Mouse (Mus musculus) colon, adult 2 months (tissue): ENCODE measurements around the gene Psme3. TPM values are rescaled to one million over a fixed set of nuclear protein-coding genes. Genes with fewer than 3 reads are reported as not detected.

Experiments
- polyA plus RNA-seq: library from polyadenylated mRNA; depleted of rRNA; stranded (reverse); fragments of >200 nt; gene quantifications from 2 replicates; pipeline ENCODE4 v1.2.3, GENCODE M21; 2012; rRNA removed

The Psme3 gene
- polyA plus RNA-seq, result 31.2 and 34.3 TPM in 2 replicates

DNA sequence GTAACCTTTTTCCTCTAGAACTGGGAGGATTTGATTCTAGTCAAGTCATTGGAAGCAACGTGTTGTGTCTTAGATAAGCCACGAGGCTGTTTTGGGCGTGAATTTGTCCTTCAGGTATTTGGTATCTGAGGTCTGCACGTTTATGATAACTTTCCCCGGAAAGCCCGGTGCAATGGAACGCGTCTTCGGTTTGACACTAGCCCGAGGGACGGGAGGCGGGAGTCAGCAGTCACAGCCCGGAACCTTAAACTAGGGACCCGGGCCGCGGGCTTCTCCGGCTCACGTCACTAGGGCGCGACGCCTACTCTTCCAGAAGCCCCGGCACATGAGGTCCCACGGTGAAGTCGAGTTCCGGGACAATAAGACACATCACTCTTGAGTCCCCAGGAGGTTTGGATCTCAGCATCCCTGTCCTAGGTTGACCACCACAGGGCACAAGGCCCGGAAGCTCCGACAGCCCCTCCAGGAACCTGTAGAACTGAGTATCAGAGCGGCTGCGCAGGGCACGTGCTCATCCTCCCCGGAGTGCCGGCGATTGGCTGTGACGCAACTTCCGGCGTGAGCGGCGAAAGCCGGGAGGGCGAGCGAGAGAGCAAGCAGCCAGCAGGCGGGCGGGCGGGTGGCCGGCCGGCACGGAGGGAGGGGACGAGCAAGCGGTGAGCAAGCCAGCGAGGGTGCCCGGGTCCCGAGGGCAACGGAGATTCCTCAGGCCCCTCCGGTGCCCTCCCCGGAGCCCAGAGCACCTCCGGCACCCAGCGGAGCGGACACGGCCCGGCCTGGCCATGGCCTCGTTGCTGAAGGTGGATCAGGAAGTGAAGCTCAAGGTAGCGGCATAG lies at the start of gene Psme3:
Gene Psme3, plus strand, starts transcription at position 549 of the 836 bp plus-strand sequence.

DNA sequence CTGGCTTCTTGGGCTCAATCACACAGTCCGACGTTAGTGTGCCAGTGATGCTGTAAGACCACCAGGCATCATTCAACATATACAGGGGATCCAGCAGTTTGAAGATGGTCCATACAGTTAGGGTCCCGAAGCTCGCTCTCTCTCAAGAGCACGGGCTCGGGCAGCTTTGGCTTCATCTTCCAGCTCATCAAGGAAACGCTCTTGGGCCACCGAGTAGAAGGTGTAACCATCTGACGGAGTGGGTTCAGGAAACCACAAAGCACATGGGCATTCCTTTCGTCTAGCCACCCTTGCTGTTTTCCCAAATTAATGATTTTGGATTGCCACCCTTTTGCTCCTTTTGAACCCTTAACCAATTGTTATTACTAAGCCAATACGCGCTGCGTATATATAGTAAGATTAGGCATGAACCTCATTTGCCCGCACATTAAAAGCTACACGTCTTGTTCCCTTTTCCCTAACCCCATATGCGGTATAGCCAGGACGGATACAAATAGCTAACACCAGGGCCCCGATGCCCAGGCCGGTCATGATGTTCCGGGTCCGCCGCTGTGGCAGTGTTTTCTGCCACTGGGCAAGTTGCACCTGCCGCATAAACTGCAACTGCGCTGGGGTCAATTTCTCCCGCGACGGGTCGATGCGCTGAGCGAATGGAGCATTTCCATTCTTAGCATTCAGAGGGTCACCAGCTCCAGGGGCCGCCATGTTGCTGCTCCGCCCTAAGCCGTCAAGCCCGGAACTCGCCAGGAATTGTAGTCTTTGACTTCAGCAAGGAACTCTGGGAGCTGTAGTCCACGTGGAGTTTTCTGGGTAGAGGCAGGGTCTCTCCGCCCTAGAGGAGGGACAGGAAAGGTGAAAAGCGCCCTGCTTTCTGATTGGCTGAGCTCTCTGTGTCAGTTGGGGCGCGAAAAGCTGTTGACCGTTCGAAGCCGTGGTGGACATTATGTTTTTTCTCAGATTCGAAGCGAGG lies 37.5 kb upstream of the Psme3 start, which contains the start of the genes Cntd1 and Coa3:
Gene Cntd1, plus strand, starts transcription at position 790 of the 970 bp plus-strand sequence.
Gene Coa3, minus strand, starts transcription at position 892 of the 970 bp plus-strand sequence.

GRCm38 (mm10) chr11:101302004-101302798 lies 13.8 kb upstream of the Psme3 start, which contains the start of gene Becn1:
Gene Becn1, minus strand, starts transcription at chr11:101302286.

DNA sequence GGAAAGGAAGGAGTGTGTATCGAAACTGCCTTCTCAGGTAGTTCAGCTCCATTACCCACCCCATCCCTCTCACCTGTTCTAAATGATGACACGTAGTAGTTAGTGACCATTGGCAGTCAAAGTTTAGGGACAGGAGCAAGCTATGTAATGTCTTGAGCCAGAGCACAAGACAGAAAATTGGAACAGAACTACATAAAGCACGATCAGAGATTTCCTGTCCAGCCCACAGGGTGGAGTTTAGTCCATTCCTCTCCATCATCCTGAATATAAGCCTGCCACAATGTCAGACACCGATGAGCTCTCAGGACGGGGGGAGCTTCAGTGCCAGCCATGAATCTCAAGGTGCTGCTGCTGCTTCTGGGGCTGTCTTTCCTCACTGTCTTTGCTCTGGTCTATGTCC lies 8.8 kb downstream of the Psme3 start, which contains the start of gene Aoc2:
Gene Aoc2, plus strand, starts transcription at position 301 of the 400 bp plus-strand sequence.

DNA sequence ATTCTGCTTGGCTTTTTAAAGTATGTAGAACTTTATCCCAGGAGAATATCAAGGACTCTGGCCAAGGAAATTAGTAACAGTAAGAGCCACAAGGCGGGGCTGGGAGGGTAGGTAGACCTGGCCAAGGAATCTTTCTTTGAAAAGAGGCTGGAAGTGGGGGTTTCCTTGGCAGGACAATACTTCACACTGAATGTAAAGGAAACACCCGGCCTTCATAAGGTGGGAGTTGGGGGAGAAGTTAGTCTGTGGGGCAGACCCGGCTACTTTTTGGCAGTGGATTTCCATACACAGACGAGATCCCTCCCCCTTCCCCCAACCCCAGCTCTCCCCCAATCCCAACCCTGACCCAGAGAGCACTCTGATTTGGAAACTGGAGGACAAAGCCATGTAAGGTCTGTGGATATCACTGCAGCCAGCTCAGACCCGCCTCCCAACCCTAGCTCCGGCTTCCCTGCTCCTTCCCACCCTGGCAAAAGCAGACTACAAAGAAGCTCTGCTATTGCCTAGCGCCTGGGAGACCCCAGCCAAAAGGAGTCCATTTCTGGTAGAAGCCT lies 14.4 kb downstream of the Psme3 start, which contains the start of gene Aoc3:
Gene Aoc3, plus strand, starts transcription at position 235 of the 554 bp plus-strand sequence.

DNA sequence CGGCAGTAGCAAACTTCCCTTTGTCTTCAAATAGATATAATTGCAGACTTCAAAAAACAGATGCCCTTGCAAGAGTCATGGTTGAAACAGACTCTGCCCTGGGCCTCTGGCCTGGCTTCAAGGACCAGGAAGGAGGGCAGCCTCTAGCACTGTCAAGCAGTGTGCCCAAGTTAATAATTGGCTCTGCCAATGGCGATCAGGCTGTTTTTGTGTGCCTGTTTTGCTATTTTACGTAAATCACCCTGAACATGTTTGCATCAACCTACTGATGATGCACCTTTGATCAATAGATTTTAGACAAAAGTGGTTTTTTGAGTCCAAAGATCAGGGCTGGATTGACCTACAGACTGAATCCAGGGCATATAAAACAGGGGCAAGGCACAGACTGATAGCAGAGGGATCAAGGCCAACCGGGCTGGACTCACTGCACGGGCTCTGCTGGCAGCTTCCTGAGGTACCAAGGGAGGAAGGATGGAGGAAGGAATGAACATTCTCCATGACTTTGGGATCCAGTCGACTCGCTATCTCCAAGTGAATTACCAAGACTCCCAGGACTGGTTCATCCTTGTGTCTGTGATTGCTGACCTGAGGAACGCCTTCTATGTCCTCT lies 51.4 kb downstream of the Psme3 start, which contains the start of gene G6pc:
Gene G6pc, plus strand, starts transcription at position 236 of the 610 bp plus-strand sequence.

Other genes starting within 250 kb of the Psme3 start
- gene Naglu, start 246.2 kb upstream of the Psme3 start, polyA plus RNA-seq, result 43.0 and 43.7 TPM in 2 replicates
- 0.41 and 0.91 TPM in 2 replicates for gene Hsd17b1, start 237.8 kb upstream of the Psme3 start, polyA plus RNA-seq
- gene Coasy, start 233.6 kb upstream of the Psme3 start, polyA plus RNA-seq, result 47.4 and 55.8 TPM in 2 replicates
- 80.5 and 109 TPM in 2 replicates for gene Mlx, start 228.9 kb upstream of the Psme3 start, polyA plus RNA-seq
- gene Psmc3ip, start 220.8 kb upstream of the Psme3 start, polyA plus RNA-seq, result 1.1 and 1.2 TPM in 2 replicates
- 67.8 and 73.7 TPM in 2 replicates for gene Retreg3, start 196.3 kb upstream of the Psme3 start, polyA plus RNA-seq
- 12.8 and 14.3 TPM in 2 replicates for gene Tubg1, start 196.3 kb upstream of the Psme3 start, polyA plus RNA-seq
- gene Tubg2, start 160.3 kb upstream of the Psme3 start, polyA plus RNA-seq, result 3.8 and 4.6 TPM in 2 replicates
- 8.2 and 8.3 TPM in 2 replicates for gene Cntnap1, start 145.7 kb upstream of the Psme3 start, polyA plus RNA-seq
- 47.1 and 53.0 TPM in 2 replicates for gene Plekhh3, start 144.9 kb upstream of the Psme3 start, polyA plus RNA-seq
- gene Ccr10, start 140.8 kb upstream of the Psme3 start, polyA plus RNA-seq, result 8.8 and 15.4 TPM in 2 replicates
- 32.4 and 34.9 TPM in 2 replicates for gene Ezh1, start 89.8 kb upstream of the Psme3 start, polyA plus RNA-seq
- 35.2 and 41.7 TPM in 2 replicates for gene Ramp2, start 70.2 kb upstream of the Psme3 start, polyA plus RNA-seq
- gene Vps25, start 62.5 kb upstream of the Psme3 start, polyA plus RNA-seq, result 115 and 129 TPM in 2 replicates
- gene Wnk4, start 55.6 kb upstream of the Psme3 start, polyA plus RNA-seq, result 22.2 and 23.9 TPM in 2 replicates
- gene Cntd1, start 37.2 kb upstream of the Psme3 start, polyA plus RNA-seq, result 0.54 and 0.91 TPM in 2 replicates
- 727 and 839 TPM in 2 replicates for gene Coa3, start 37.1 kb upstream of the Psme3 start, polyA plus RNA-seq
- gene Becn1, start 13.9 kb upstream of the Psme3 start, polyA plus RNA-seq, result 101 and 135 TPM in 2 replicates
- gene Aoc2, start 8.8 kb downstream of the Psme3 start, polyA plus RNA-seq, result 5.0 and 5.5 TPM in 2 replicates
- 22.5 and 22.8 TPM in 2 replicates for gene Aoc3, start 14.4 kb downstream of the Psme3 start, polyA plus RNA-seq
- not detected in 2 replicates for gene G6pc, start 51.3 kb downstream of the Psme3 start, polyA plus RNA-seq
- gene Aarsd1, start 101.4 kb downstream of the Psme3 start, polyA plus RNA-seq, result 15.9 and 18.9 TPM in 2 replicates
- 0.09 and 0.55 TPM in 2 replicates for gene Gm27029, start 108.6 kb downstream of the Psme3 start, polyA plus RNA-seq
- 25.0 and 27.2 TPM in 2 replicates for gene Rundc1, start 108.9 kb downstream of the Psme3 start, polyA plus RNA-seq
- gene Ptges3l, start 109.1 kb downstream of the Psme3 start, polyA plus RNA-seq, result 4.5 TPM in 2 replicates
- 403 and 499 TPM in 2 replicates for gene Rpl27, start 126.1 kb downstream of the Psme3 start, polyA plus RNA-seq
- gene Ifi35, start 132.2 kb downstream of the Psme3 start, polyA plus RNA-seq, result 30.8 and 40.3 TPM in 2 replicates
- 9.7 and 11.0 TPM in 2 replicates for gene Rnd2, start 148.8 kb downstream of the Psme3 start, polyA plus RNA-seq
- 121 and 128 TPM in 2 replicates for gene Vat1, start 150.0 kb downstream of the Psme3 start, polyA plus RNA-seq
- gene Brca1, start 235.7 kb downstream of the Psme3 start, polyA plus RNA-seq, result 0.79 and 0.83 TPM in 2 replicates
- gene Nbr1, start 235.9 kb downstream of the Psme3 start, polyA plus RNA-seq, result 121 and 137 TPM in 2 replicates